Mouse (Mus musculus) forebrain, embryonic 16.5 days (tissue): ENCODE measurements around the gene Adam22. TPM values are rescaled to one million over a fixed set of nuclear protein-coding genes. Genes with fewer than 3 reads are reported as not detected.

Experiments
- microRNA-seq: library from miRNA; unstranded; fragments of <30 nt; microRNA quantifications from one replicate; pipeline ENCODE4, GENCODE M21; 2017
- polyA plus RNA-seq: library from polyadenylated mRNA; unstranded; fragments of >200 nt; fragmentation: Nextera tagmentation; extraction: Ambion mirVana; gene quantifications from 2 replicates; pipeline ENCODE4 v1.2.1, GENCODE M21; 2015

The Adam22 gene
- polyA plus RNA-seq, 1 experiment from 2014 or later, result 49.6 TPM

Small RNA genes within 50 kb of the gene (microRNA-seq; reads per million reads assigned to microRNA genes)
- not detected for gene Gm24196

Other genes starting within 250 kb of the Adam22 start
- 20.0 and 20.2 TPM in 2 replicates for gene Dbf4, start 54.6 kb upstream of the Adam22 start, polyA plus RNA-seq
- gene Slc25a40, start 54.7 kb upstream of the Adam22 start, polyA plus RNA-seq, result 9.7 and 11.1 TPM in 2 replicates